Mouse (Mus musculus) heart, embryonic 15.5 days (tissue): ENCODE measurements at regions not wholly inside any gene's neighbourhood (a gene's known extent, or its start where the extent isn't known, plus 50 kb on each side); places are given as distances from the start of the nearest gene placed in this dataset.
"Not testable (repeated sequence)": the region's sequence is repeated elsewhere in the genome, so short reads cannot be mapped to it uniquely, and the experiment has no call there.

Experiments used
- ATAC-seq: fragments of 200-750 bp; cut with Nextera tagmentation; replicated peaks from 2 replicates; pipeline ENCODE4 v1.8.0; 2017; ENCODE audit warnings: low read depth, moderate TSS enrichment; ENCODE audit not compliant: insufficient number of reproducible peaks, insufficient read depth, low FRiP score
- H3K27ac ChIP-seq: fragments of 300-500 bp; sonication (generic); 2 replicates; pipeline ENCODE4 v1.5.1; 2015; ENCODE audit warnings: mild to moderate bottlenecking, inconsistent platforms
- H3K27me3 ChIP-seq: fragments of 300-500 bp; sonication (generic); 2 replicates; pipeline ENCODE4 v1.6.1; 2015; ENCODE audit warnings: inconsistent platforms
- H3K36me3 ChIP-seq: fragments of 300-500 bp; sonication (generic); 2 replicates; pipeline ENCODE4 v1.6.1; 2015; ENCODE audit warnings: mild to moderate bottlenecking, inconsistent platforms
- H3K4me1 ChIP-seq: fragments of 300-500 bp; sonication (generic); replicated peaks from 2 replicates; pipeline ENCODE4 v1.6.1; 2015; ENCODE audit warnings: inconsistent platforms
- H3K4me2 ChIP-seq: fragments of 300-500 bp; sonication (generic); 2 replicates; pipeline ENCODE4 v1.6.1; 2015; ENCODE audit warnings: inconsistent platforms, mild to moderate bottlenecking, moderate library complexity
- H3K4me3 ChIP-seq: fragments of 300-500 bp; sonication (generic); 2 replicates; pipeline ENCODE4 v1.5.1; 2015; ENCODE audit warnings: mild to moderate bottlenecking, inconsistent platforms
- H3K9ac ChIP-seq: fragments of 300-500 bp; sonication (generic); 2 replicates; pipeline ENCODE4 v1.6.1; 2015; ENCODE audit warnings: mild to moderate bottlenecking, inconsistent platforms
- H3K9me3 ChIP-seq: fragments of 300-500 bp; sonication (generic); replicated peaks from 2 replicates; pipeline ENCODE4 v1.6.1; 2016; ENCODE audit warnings: inconsistent platforms
- WGBS: fragments of 180-500 bp; shearing (Covaris S2); methylation state at CpG from one replicate; pipeline ENCODE4 v1.1.7; 2015; ENCODE audit warnings: mixed read lengths; 5-methylcytosine and 5-hydroxymethylcytosine counted together

DNA sequence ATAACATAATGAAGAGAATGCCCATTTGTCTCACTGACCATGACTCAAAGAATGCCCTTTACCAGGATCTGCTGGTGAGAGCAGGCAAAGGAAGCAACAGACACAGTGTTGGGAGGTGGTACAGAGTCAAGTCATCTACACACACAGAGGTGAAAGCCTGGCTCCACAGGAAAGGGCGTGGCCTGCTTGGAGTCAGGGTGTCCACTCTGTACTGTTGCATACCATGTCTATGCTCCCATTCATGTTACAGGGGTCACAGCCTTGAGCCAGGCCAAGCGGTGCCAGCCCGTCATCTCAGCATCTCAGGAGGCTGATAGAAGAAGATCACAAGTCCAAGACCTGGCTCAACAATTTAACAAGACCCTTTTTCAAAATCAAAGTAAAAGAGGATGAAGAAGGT lies 57.8 kb upstream of the Tcerg1l start:
- Histone ChIP-seq H3K9ac (no peak overlapping the region), H3K27me3 (no peaks in the 10 kb centered on the region), H3K4me3 (no peak overlapping the region), H3K9me3 (no peaks in the 10 kb centered on the region), H3K4me2 (no peak overlapping the region), H3K4me1 (no peaks in the 10 kb centered on the region), H3K36me3 (no peaks in the 10 kb centered on the region), H3K27ac (no peak overlapping the region)
- no peak for ATAC-seq
- 78% methylated on average over 3 of the region's 3 CpGs for WGBS

DNA sequence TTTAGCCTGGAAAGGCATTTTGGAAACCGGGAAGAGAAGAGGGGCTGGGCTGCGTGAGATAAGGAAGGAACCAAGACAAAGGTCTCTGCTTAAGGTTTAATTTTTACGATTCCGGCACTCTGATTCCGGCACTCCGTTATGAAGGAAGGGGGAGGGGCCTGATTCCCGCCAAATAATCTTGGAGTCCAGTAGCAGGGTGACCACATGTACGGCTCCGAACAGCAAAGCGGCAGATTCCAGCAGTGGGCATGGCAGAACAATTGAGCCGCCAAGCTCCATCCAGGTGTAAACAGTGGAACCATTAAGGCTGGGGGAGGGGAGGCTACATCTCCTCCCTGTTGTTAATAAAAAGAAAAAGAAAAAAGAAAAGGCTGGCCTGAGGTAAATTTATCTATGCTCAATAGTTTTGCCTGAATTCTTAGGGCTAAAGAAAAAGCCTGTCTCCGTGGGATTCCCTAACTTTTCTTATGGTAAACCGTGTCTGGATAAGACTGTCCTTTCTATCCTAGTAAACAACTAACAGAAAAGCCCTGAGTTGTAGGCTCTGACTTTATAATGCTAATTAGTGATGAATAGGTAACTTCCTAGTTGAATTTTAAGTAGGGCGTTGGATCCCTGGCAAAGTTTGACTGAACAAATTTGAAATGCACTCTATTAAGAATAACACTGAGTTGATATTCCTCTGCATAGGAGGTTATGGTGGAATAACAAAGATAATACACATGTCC lies 57.1 kb upstream of the Tcerg1l start:
- H3K4me3 ChIP-seq, H3K4me2 ChIP-seq, H3K9ac ChIP-seq, ATAC-seq, H3K4me1 ChIP-seq, H3K27ac ChIP-seq, H3K36me3 ChIP-seq, H3K9me3 ChIP-seq, H3K27me3 ChIP-seq: not testable (repeated sequence)
- 51% methylated on average over 14 of the region's 14 CpGs for WGBS

DNA sequence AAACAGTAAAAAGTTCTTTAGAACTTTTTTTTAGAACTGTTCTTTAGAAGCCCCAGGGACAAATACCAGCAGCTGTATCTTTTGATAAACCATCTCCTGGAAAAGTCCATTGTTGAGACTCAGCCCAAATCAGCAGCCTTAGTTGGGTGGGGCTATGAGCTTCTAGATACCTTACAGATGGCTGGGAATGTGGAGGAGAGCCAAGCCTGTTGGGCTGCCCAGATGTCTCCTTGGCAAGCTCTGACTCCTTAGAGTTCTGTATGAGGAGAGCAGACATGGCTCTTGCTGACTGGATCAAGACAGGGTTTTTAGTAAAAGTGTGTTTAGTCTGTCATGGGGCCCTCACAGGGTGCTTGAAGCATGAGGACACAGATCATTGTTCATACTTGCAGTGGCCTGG lies 53.8 kb upstream of the Tcerg1l start:
- no peaks in the 10 kb centered on the region for H3K4me1 ChIP-seq
- ATAC-seq, result no peak
- no peak overlapping the region for H3K4me2 ChIP-seq
- H3K9me3 ChIP-seq, result no peaks in the 10 kb centered on the region
- H3K27ac ChIP-seq, result no peak overlapping the region
- H3K27me3 ChIP-seq, result no peaks in the 10 kb centered on the region
- H3K4me3 ChIP-seq, result no peak overlapping the region
- no peak overlapping the region for H3K9ac ChIP-seq
- H3K36me3 ChIP-seq, result no peaks in the 10 kb centered on the region

DNA sequence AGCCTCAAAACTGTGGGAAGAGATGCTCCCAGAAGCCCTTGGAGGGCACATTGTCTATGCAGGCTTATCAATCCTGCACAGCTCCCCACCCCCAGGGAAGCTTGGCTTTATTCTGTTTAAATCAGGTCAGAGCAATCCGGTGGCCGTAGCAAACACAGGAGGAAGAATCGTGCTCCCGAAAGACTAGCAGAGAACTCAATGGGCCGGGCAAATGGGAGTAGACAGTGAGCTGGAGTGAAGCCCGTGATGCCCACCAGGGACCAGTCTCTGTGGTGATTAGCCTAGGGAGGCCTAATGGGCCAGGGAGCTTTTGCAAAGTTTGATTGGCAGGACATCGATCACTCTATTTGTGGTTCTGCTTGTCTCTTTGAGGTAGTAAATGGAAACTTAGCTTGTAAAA lies 51.0 kb upstream of the Tcerg1l start:
- Histone ChIP-seq H3K4me3 (no peak overlapping the region), H3K9me3 (no peaks in the 10 kb centered on the region), H3K27me3 (no peaks in the 10 kb centered on the region), H3K4me2 (no peak overlapping the region), H3K36me3 (no peaks in the 10 kb centered on the region), H3K9ac (no peak overlapping the region), H3K4me1 (no peaks in the 10 kb centered on the region), H3K27ac (no peak overlapping the region)
- no peak for ATAC-seq
- WGBS, result 76% methylated on average over 7 of the region's 7 CpGs
